Mouse (Mus musculus): Measurements from ENCODE around the gene Rassf9. TPM values are rescaled to one million over a fixed set of nuclear protein-coding genes. Genes with fewer than 3 reads are reported as not detected.

The Rassf9 gene
- polyA plus RNA-seq, 1 experiment: 0.39 TPM

DNA sequence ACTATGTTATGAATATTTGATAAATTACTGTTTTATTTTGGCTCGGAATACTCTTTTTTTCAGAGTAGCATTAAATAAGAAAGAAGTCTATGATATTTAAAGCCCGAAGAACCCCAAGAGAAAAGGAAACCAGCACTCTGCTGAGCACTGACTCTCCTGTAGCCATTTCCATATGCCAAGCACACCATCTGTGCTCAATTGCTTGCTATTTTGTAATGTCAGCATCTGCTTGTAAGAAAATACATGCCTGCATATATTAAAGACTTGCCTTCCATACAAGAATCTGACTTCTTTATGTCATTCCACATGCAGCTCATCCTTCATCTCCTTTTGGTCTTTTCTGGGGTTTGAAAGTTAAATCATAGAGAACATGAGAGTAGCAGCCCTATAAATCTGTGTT, 82.3 kb downstream of the Rassf9 start:
- Histone ChIP-seq H3K27ac (ENCODE audit: insufficient read depth, low read length) (no peak overlapping the region), H3K9ac (ENCODE audit: low read depth, poor library complexity, severe bottlenecking) (no peak overlapping the region), H3K9me3 (replicated peaks; ENCODE audit: control insufficient read depth, insufficient read depth, low read length, poor library complexity, severe bottlenecking) (no peaks in the 10 kb centered on the region), H3K36me3 (ENCODE audit: control insufficient read depth, insufficient read depth, low read length, poor library complexity, severe bottlenecking) (no peaks in the 10 kb centered on the region), H3K27me3 (ENCODE audit: control insufficient read depth, insufficient read depth, low read length, poor library complexity, severe bottlenecking) (no peaks in the 10 kb centered on the region), H3K4me1 (ENCODE audit: control insufficient read depth, insufficient read depth, low read length) (no peaks in the 10 kb centered on the region), H3K4me3 (ENCODE audit: low read depth, low read length) (no peak overlapping the region)
- TF ChIP-seq POLR2A (IDR thresholded peaks at IDR 0.05; ENCODE audit: insufficient read depth, low read length): no peak
- no peak for TF ChIP-seq EP300 (IDR thresholded peaks at IDR 0.05; ENCODE audit: insufficient read depth, low read depth, low read length)
- no peak for TF ChIP-seq CTCF (IDR thresholded peaks at IDR 0.05; ENCODE audit: low read depth, low read length)

Other genes starting within 250 kb of the Rassf9 start
- not detected in 2 replicates for gene Nts, start 21.7 kb upstream of the Rassf9 start, polyA plus RNA-seq (2011; ENCODE audit: insufficient read depth, insufficient read length, low read depth, missing spikeins)

All from ES-Bruce4 (cell line).